Mouse (Mus musculus) adrenal gland (tissue): Measurements from ENCODE around the gene Dcaf15.

Experiments
- intact Hi-C: fragments of 180-260 bp; cut with DNase I; formaldehyde crosslinking; loops from one replicate; pipeline ENCODE4 v1.15.1; 2025

The Dcaf15 gene

DNA sequence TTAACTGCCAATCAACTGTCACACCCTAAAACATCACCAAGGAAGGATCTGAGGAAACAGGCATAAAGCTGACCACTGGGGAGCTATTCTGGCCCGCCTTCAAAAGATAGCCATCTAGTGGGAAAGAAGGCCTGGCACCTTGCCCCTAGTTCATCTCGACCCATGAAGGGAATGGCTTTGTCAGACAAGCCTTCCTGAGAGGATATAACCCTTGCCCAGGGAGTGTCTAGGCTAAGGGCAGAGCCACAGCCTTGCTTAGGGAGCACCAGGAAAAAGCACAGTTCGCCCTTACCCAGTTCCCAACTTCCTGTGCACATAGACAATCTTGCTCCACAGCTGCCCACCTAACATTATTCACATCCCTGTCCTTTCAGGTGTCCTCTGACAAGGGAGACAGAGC lies 967 bp downstream of the Dcaf15 start:
- intact Hi-C loops, result loop anchor here (5.0 kb wide), 2 partner anchors 44 to 61 kb away; partner anchors contain the start of genes 4930432K21Rik, Cc2d1a, Il27ra and Rln3

DNA sequence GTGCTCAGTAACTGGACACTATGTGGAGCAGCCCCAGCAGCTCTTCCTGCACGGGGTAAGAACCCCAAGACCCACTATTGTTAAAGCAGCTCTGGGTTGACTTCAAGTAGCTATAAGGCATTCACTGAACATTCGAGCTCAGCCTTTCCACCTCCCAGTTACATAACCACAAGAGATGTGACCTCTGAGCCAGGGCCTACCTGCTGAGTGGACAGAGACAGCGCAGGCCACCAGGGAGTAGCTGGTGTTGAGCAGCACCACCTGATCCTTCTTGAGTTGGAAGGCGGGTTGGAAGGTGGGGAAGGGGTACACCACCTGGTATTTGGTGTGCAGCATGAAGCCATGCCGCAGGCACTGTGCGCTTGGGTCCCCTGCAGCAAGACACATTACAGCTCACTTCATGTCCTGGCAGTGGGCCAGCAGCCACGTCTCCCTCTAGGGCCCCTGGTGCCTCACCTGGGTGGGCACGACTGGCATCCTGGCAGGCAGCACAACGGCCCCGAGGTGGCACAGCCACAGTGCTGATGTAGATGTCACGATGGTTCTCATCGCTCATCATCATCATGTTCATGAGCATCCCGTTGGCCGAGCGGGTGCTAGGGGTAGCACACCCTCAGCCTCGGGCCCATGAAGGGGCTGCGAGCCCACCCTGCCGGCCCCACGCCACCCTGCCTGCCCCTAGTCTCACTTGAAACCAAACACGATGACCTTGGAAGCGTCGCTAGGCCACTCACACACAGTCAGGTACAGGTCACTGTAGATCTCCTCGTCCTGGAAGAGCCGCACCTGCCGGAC lies 2.9 kb downstream of the Dcaf15 start:
- intact Hi-C loops, result loop anchor here (5.0 kb wide), 2 partner anchors 46 to 59 kb away; partner anchors contain the start of genes 4930432K21Rik, Cc2d1a, Il27ra and Rln3

DNA sequence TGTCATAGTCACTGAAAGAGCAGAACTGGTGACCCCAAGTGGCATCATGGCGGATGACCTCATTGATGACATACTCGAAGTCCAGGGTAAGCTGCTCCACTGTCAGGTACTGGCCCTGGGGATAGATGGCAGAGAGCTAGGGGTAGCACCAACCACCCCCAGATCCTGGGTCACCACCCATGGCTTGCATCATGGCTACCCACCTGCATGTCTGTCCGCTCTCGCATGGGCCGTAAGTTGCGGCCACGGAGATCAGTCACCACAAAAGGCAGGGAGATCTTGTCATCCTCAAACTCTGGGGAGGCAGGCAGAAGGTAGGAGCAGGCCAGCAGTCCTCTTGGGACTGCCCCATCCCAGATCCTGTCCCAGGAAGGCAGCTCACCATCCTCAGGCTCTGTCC lies 6.2 kb downstream of the Dcaf15 start:
- intact Hi-C loops, result no loop called here

DNA sequence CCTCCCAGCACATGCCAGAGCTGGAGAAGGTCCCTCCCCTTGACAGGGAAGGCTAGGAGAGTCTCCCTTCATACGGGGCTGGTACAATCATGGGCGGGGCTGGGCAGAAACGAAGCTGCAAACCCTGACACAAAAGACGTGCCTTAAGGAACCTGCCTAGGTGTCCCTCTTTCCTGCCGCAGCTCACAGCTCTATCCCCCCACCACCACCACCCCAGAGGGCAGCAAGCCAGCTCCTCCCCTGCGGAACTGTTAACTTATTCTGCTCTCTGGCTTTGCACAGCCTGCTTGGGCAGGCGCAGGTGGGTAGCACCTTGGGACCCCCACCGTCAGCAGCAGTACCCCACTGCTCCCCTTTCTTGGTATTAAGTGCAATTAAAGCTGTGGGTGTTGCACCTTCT lies 8.5 kb downstream of the Dcaf15 start:
- intact Hi-C loops, result no loop called here

DNA sequence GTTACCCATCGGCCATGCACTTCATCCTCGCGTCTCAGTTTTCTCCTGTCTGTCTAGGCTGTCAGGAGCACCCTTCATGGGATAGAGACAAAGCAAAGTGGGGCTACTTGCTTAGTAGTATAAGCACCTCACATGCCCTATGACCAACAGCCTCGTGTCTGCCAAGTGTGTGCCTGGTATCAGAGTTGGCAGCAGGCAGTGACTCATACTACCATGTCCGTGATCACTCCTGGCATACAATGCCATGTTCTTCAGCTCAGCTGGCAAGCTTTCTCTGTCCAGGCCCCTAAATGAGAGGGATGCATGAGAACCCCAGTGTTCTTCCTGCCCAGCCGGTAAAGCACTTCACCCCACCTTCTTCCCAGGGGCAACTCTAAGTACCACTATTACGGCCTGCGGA lies 14.0 kb downstream of the Dcaf15 start:
- intact Hi-C loops, result no loop called here

DNA sequence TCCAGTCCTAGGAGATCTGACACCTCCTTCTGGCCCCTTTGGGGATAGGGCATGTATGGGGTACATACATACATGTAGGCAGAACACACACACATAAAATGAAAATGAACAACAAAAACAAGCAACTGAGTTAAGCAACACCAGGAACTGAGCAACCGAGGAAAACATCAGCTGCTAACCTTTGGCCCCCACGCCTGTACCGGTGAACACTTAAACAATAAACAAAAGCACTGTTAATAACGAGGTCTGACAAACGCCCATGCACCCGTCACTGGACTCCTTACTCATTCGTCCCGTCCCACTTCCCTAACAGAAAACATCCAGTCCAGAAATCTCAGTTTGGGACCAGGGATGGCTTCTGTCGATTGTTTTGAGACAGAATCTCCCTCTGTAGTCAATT lies 15.3 kb downstream of the Dcaf15 start:
- intact Hi-C loops, result no loop called here

DNA sequence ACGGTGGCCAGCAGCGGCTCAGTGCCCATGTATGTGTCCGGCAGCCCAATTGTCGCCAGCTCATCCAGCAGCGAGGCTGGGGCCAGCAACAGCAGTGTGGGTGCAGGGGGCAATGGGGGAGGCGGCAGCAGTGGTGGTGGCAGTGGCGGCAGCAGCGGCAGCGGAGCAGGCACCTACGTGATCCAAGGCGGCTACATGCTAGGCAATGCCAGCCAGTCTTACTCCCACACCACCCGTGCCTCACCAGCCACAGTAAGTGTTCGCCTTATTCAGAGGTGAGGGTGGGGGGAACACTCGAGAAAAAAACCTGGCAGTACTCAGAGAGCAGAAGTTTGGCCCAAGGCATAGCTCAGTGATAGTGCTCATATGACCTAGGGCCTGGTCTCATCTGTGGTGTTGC lies 16.7 kb downstream of the Dcaf15 start:
- intact Hi-C loops, result no loop called here

DNA sequence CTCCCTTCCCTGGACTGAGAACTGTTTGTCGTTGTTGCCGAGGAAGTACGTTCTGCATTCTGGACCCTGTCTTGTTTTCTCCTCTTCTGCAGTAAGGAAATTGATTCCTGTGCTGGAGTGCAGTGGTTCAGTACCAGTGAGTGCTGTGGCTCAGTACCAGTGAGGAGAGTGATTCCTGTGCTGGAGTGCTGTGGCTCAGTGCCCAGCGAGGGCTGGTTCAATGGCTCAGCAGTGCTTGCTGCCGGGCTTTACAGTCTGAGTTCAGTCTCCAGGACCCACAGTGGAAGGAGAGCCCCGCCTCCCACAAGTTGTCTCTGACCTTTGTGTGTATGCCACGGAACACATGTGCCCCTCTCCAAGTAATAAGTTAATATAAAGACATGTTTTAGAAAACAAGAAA lies 17.4 kb downstream of the Dcaf15 start:
- intact Hi-C loops, result no loop called here

DNA sequence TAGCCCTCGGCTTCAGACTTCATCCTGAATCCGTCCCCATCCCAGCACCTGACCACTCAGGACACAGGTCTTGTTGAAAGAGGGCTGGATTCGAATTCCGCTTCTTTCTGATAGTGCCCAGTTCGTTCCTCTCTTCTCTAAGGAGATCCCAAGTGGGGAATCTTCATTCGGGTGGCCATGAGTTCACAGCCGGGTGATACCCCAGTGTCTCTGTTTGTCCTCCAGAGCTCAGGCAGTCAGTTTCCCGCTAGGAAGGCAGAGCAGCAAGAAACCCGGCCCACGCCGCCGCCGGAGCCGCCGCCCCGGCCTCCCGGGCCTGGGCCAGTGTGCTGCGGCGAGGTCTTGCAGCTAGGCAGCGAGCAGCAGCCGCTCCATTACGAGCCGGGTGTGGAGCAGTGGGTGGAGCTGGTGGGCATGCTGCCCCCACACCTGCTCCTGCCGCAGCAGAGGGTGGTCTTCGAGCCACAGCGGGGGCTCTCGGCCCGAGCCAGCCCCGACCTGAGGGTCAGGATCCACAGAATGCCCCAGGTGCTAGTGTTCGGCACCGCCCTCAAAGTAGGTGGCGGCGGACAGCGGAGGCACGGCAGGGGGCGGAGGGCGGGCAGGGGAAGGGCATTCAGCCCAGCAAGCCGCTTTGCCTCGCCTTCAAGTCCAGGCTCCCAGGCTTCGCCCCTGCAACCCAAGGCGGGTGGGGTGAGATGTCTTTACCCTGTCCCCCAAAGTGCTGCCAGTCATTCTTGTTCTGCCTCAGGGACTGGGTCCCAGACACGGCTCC lies 20.0 kb downstream of the Dcaf15 start:
- intact Hi-C loops, result no loop called here

DNA sequence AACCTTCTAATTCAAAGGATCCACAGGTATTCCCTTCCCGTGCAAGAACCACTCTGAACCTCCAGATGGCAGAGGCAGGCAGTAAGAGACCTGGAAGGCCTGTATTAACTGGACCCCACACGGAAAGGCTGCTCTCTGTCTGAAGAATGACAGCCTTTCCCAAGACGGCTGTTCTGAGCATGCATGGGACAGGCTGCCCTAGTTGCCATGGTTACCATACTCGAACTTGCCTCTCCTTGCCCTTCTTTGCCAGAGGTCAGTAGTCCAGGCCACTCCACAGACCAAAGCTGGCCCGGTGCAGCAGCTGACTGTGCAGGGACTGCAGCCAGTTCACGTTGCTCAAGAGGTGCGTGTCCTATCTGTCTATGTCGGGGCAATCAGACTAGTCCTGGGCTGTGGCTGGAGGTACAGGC lies 20.7 kb downstream of the Dcaf15 start:
- intact Hi-C loops, result no loop called here

DNA sequence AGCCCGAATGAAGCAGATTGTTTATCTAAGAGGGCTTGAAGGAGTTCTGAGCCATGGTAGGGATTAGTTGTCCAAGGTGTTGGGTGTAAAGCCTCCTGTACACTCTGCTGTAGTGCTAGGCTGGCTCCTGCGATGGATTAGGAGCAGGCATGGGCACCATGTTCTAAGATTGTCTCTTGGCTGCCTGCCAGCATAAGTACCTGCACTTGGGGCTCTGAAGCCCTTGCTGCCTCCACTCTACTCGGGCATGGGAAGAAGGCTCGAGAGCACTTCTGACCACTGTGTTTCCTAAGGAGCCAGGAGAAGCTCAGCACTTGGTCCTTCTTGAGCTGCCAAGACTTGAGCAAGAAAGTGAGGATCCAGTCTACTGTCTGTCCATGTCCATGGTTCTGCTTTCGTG lies 25.4 kb downstream of the Dcaf15 start:
- intact Hi-C loops, result no loop called here

DNA sequence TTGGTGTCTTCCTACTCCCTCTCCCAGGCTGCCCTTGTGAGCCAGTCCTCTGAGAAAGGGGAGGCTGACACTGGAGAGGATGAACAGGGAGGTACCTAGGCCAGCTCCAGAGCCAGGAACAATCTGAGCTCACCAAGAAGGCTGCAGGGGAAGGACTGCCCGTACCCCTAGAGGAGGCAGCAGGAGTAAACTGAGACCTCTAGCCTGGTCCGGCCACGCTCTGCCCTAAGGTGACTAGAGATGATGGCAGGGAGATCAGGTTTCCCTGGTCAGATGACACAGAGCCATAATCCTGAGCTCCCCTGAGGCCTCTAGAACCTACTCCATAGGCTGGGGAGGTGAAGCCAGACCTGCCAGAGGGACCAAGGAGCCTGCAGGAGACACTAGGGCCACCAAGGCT lies 27.7 kb downstream of the Dcaf15 start:
- intact Hi-C loops, result no loop called here

DNA sequence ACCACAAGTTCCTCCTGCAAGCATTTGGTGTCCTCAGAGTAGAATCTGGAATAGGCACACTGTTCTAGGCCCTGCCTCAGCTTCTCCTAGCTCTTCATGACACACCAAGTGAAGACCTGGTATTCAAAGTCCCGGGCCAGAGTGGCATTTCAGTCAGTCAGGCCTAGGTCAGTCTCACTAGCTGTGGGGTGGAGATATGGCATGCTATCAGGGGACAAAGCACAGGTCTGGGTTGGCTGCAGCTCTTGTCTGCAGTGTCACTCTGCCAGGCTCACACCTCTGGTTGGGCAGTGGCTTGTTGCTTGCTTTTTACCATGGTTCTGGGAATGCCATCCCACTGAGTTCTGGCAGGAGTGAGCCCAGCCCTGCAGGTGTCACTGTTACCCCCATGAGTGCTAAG lies 28.2 kb downstream of the Dcaf15 start:
- intact Hi-C loops, result no loop called here

DNA sequence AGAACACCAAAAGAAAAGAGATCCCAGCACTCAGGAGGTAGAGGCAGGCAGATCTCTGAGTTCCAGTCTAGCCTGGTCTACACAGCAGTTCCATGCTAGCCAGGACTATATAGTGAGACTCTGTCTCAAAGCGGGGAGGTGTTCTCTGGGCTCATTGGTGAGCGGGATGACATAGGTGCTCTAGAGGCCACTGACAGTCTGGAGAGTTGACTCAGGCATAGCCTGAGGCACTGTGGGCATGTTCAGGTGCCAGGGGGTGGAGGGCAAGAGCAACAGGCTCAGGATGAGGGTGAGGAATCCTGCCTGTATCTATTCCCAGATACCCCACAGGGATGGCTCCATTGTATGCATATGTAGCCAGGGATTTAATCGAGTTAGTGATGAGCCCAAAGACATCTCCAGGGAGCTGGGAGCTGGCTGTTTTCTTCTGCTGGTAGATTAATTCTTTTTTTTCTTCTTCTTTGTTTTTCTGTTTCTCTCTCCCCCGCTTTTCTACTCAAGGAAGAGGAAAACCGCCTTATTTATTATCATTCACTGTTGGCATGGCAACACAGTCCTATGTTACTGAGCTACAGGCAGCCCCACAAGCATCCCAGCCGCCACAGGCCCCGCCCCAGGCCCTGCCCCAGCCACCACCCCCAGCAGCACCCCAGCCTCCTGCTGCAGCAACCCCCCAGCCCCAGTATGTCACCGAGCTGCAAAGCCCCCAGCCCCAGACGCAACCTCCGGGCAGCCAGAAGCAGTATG lies 31.2 kb downstream of the Dcaf15 start:
- intact Hi-C loops, result no loop called here

DNA sequence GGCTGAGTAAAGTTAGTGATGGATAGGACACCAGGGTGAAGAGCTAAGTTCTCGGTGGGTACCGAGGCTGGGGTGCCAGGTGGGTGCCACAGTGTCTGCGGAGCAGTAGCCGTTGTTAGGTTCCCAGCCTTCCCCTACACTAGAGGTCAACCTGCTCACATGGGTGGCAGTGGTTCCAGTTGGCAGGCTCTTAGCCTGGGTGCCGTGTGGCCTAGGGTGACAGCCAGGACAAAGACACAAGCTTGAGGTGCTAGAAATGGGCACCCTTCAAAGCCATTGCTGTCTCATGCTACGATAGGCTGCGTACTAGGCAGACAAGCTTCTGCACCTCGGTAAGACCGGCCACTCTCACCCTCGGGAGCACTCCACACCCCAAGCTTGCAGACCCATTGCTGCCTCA lies 32.2 kb downstream of the Dcaf15 start:
- intact Hi-C loops, result no loop called here

DNA sequence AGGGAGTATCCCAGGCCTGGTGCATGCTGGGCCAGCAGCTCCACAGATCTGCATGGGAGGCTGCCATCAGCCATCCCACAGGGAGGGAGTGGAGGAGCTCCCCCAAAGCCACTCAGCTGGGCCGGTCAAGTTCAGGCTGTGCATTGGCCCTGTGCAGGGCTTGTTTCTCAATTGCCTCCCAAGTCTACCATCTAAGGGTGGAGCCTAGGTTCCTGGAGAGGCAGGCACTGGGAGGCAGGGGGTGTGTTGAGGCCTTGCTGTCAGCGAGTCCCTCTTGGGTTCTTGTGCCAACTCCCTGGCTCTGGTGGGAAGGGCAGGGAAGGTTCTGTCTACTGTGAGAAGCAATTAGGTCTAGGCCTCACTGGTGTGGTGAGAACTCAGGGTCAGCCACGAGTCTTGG lies 32.6 kb downstream of the Dcaf15 start:
- intact Hi-C loops, result no loop called here

DNA sequence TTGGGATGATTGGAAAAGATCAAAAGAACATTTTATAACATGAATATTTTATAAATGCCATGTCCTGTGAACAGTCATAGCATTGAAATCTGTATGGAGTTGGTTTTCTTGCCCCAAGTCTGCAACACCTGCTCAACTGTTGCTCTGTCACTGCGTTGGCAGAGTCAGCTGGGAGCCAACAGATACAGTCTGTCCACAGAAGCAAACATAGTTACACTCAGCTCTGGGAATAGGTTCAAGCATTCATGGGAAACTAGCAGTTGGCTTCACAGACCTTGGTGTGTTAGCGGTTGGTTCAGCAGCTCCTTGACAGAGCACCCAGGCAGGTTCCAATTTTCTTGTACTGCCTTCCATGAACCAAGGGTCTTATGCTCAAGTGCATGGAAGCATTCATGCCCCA lies 33.9 kb downstream of the Dcaf15 start:
- intact Hi-C loops, result no loop called here

DNA sequence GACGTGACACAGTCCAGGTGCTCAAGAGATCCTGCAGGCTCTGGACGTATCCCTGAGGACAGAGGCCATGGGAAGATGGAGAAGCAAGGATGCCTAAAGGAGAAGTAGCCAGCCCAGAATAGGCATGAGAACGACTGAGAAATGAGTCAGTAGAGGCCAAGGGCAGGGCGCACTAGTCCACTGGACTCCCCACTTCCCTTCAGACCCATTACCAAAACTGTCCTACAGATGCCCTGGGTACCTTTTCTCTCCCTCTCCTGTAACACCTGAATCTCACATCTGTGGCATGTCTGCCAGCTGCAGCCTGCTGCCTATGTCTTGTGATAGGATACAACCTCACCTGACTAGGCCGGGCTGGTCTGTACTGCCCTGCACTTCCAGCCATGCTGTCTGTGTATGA lies 34.3 kb downstream of the Dcaf15 start:
- intact Hi-C loops, result no loop called here

DNA sequence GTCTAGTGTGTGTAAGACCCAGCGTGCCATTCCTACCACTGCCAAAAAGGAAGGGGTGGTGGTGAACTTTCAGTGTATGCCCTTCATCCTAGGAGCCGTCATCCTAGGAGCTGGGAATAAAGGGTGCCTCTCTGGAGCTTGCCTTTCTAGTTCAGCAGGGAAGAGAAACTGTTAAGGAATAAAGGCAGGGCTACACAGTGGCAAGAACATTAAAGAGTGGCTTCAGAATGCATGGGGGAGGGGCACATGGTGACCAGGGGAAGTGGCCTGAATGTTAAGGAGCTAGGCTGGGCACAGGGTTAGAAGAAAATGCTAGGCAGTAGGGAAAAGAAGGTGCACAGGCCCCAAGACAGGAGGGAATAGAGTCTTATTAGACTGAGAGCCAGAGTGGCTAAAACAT lies 34.8 kb downstream of the Dcaf15 start:
- intact Hi-C loops, result no loop called here

DNA sequence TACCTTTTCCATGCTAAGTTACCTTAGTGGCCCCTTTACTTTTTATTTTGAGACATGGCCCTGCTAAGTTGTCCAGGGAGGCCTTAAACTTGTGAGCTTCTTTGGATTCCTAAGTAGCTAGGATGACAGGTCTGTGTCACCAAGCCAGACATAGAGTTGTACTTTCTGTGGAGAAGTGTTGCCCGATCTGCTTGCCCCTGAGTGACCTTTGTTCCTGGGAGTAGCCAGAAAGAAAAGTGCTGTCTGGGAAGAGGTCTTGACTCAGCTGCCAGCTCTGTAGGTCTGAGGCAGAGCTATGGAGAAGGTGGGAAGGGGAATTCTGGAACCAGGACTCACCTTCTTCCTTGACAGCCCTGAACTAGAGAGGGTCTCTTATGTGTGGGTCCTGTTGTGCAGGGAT lies 35.4 kb downstream of the Dcaf15 start:
- intact Hi-C loops, result no loop called here

DNA sequence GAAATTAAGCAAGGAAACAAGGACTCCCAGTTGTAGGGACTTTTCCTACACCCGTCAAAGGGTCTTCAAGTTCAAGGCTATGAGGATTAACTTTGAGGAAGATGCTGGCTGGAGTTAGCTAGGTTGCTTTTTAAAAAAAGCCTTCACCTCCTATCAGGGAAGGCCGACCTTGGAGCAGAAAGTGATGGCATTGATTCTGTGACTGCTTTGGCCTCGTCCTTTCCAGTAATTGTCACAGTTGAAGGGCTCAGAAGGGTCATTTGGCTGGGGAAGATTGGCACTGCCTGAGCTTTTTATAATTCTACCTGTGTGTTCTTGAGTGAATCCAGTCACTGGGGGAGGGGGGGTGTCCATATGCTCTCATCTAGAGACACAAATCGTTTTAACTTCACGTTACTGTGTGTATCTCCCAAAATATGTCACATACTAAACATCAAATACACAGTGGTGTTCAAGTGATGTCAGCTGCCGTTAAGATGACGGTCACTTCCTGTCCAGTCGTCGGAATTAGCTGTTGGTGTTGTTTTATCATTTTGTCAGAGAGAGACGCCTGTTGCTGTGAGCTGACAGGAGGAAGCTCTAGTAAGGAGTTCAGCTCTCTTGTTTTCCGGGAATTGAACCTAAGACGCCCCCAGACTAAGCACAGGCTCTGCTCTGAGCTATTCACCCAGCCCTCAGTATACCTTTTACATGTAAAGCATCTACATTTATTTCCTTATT lies 36.1 kb downstream of the Dcaf15 start:
- intact Hi-C loops, result no loop called here
